ENCODE assay signal across 8 mouse cellular contexts in the genomic region with DNA sequence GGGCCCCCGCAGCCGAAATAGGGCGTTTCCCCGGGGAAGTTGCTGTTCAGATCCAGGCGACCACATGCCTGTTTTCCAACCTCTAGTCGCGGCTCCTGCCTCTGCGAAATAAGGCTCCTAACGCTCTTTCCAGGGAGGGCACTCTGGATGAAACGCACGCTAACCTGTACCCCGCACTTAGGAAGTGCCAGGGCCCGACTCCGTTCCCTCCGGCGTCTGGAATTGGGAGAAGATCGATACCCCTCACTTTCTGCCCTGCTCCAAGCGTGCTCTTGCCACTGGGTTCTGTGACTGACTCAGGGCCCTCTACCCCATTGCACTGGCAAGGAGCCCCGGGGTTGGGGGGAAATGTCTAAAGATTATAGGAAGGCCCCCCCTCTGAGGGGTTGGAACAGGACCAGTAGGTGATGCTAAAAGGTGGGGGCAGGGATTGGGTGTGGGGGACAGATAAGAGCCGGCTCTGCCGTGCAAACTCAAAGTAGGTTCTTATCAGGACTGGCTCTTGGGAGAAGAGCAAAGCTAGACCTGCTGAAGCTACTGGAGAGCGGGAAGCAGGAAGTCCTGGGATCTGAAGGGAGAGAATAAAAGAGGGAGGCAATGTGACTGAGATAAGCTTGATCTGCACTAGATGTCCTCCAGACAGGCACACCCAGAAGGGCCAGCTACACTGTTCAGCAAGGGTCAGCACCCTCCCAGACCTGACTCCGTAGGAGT. TPM values are rescaled to one million over a fixed set of nuclear protein-coding genes. Genes with fewer than 3 reads are reported as not detected.
DNase-seq lines count a peak whose midpoint lies in the region; ATAC-seq and TF ChIP-seq lines count a peak whose summit lies in the region.

No protein-coding gene starts in this region.

- ATAC-seq in forebrain, embryonic 11.5 days (replicated peaks; ENCODE audit: low FRiP score): peak; percentile 19; the same call in 1 of the 2 replicates
- ATAC-seq in hindbrain, embryonic 14.5 days (ENCODE audit: low FRiP score): peak; percentile 41
- ATAC-seq in liver, embryonic 14.5 days (ENCODE audit: insufficient read depth): peak; percentile 45
- ATAC-seq in neural tube, embryonic 14.5 days (ENCODE audit: low read depth): peak; percentile 29

- DNase-seq in thymus, adult 2 months: peak; percentile 31
- DNase-seq in thymus, postnatal 25 days: no peak
- peak; percentile 18 for DNase-seq in c-Kit-positive CD71-negative TER-119-negative erythroid progenitor cells, embryonic 14.5 days (ENCODE audit: low read depth)
- DNase-seq in forebrain, embryonic 11.5 days (ENCODE audit: low spot score): no peak
- no peak for DNase-seq in hindbrain, embryonic 14.5 days (ENCODE audit: low spot score)
- DNase-seq in liver, embryonic 14.5 days (ENCODE audit: low read depth in 3 of 3, low spot score in 3 of 3): peak; percentile 49 to 55 (median 50)
- DNase-seq in Muller cell, postnatal 12 days (ENCODE audit: inconsistent ontology term): no peak

- peak overlapping the region; percentile 76 for H3K9ac ChIP-seq in forebrain, embryonic 11.5 days (ENCODE audit: low read length)
- peak overlapping the region; percentile 71 for H3K9ac ChIP-seq in hindbrain, embryonic 14.5 days
- peak overlapping the region; percentile 68 for H3K9ac ChIP-seq in liver, embryonic 14.5 days (replicated peaks)
- peak overlapping the region; percentile 53 for H3K9ac ChIP-seq in neural tube, embryonic 14.5 days (replicated peaks; ENCODE audit: low read depth, low read length)

- peak overlapping the region; percentile 63 for H3K4me3 ChIP-seq in thymus, adult 2 months (ENCODE audit: control insufficient read depth, insufficient read depth, low read length)
- peak overlapping the region; percentile 77 for H3K4me3 ChIP-seq in forebrain, embryonic 11.5 days (ENCODE audit: low read depth, low read length)
- peak overlapping the region; percentile 75 for H3K4me3 ChIP-seq in hindbrain, embryonic 14.5 days (replicated peaks; ENCODE audit: low read length)
- peak overlapping the region; percentile 79 to 84 for H3K4me3 ChIP-seq in liver, embryonic 14.5 days (ENCODE audit: insufficient read depth in 1 of 2, low read depth in 2 of 2, low read length in 2 of 2)
- peak overlapping the region; percentile 67 for H3K4me3 ChIP-seq in neural tube, embryonic 14.5 days (ENCODE audit: low read depth, low read length)

- no peaks in the 10 kb centered on the region for H3K36me3 ChIP-seq in thymus, adult 2 months (ENCODE audit: control insufficient read depth, insufficient read depth, low read length)
- no peaks in the 10 kb centered on the region for H3K36me3 ChIP-seq in forebrain, embryonic 11.5 days (ENCODE audit: control insufficient read depth, insufficient read depth, low read length)
- no peaks in the 10 kb centered on the region for H3K36me3 ChIP-seq in hindbrain, embryonic 14.5 days (replicated peaks; ENCODE audit: control insufficient read depth, insufficient read depth)
- H3K36me3 ChIP-seq in liver, embryonic 14.5 days (replicated peaks; ENCODE audit: control insufficient read depth, insufficient read depth, low read depth): no peaks in the 10 kb centered on the region
- H3K36me3 ChIP-seq in neural tube, embryonic 14.5 days (ENCODE audit: control insufficient read depth, insufficient read depth, low read length): no peaks in the 10 kb centered on the region

- no peaks in the 10 kb centered on the region; the same call in 1 of the 2 replicates for H3K27me3 ChIP-seq in thymus, adult 2 months (ENCODE audit: control insufficient read depth, insufficient read depth, low read length)
- peaks cover 14% of the 10 kb centered on the region; the same call in 1 of the 2 replicates for H3K27me3 ChIP-seq in forebrain, embryonic 11.5 days (ENCODE audit: control insufficient read depth, insufficient read depth, low read length)
- H3K27me3 ChIP-seq in hindbrain, embryonic 14.5 days (ENCODE audit: control insufficient read depth, insufficient read depth, low read length): peaks cover 8% of the 10 kb centered on the region
- no peaks in the 10 kb centered on the region; the same call in 1 of the 2 replicates for H3K27me3 ChIP-seq in liver, embryonic 14.5 days (ENCODE audit: control insufficient read depth, insufficient read depth, low read length)
- no peaks in the 10 kb centered on the region for H3K27me3 ChIP-seq in neural tube, embryonic 14.5 days (ENCODE audit: control insufficient read depth, insufficient read depth, low read length)

- H3K9me3 ChIP-seq in forebrain, embryonic 11.5 days (ENCODE audit: control insufficient read depth, low read length): no peaks in the 10 kb centered on the region
- no peaks in the 10 kb centered on the region for H3K9me3 ChIP-seq in hindbrain, embryonic 14.5 days (ENCODE audit: control insufficient read depth, low read length)
- H3K9me3 ChIP-seq in liver, embryonic 14.5 days (ENCODE audit: control insufficient read depth, low read length): no peaks in the 10 kb centered on the region
- no peaks in the 10 kb centered on the region for H3K9me3 ChIP-seq in neural tube, embryonic 14.5 days (ENCODE audit: control insufficient read depth, low read length)

- peaks cover 10% of the 10 kb centered on the region for H3K4me1 ChIP-seq in thymus, adult 2 months (replicated peaks; ENCODE audit: control insufficient read depth, insufficient read depth, low read length)
- H3K4me1 ChIP-seq in forebrain, embryonic 11.5 days (replicated peaks; ENCODE audit: control insufficient read depth, insufficient read depth, low read length): peaks cover 8% of the 10 kb centered on the region; the same call in 1 of the 2 replicates
- H3K4me1 ChIP-seq in hindbrain, embryonic 14.5 days (replicated peaks; ENCODE audit: control insufficient read depth, insufficient read depth, low read length): peaks cover 29% of the 10 kb centered on the region
- H3K4me1 ChIP-seq in liver, embryonic 14.5 days (replicated peaks; ENCODE audit: control insufficient read depth in 2 of 2, insufficient read depth in 2 of 2, low read length in 1 of 2): peaks cover 9 to 22% of the 10 kb centered on the region in 2 experiments
- peaks cover 10% of the 10 kb centered on the region for H3K4me1 ChIP-seq in neural tube, embryonic 14.5 days (ENCODE audit: control insufficient read depth, insufficient read depth, low read length)

- no peak for TF ChIP-seq CTCF in thymus, adult 2 months (IDR thresholded peaks at IDR 0.05; ENCODE audit: borderline replicate concordance, control insufficient read depth, extremely low read depth, insufficient read depth, low read length, poor library complexity)
- TF ChIP-seq CTCF in liver, embryonic 14.5 days (IDR thresholded peaks at IDR 0.05; ENCODE audit: low read depth): no peak

- no peak overlapping the region for H3K27ac ChIP-seq in thymus, adult 2 months (ENCODE audit: control insufficient read depth, insufficient read depth, low read length)
- peak overlapping the region; percentile 50; the same call in 1 of the 2 replicates for H3K27ac ChIP-seq in forebrain, embryonic 11.5 days (ENCODE audit: low read depth, low read length)
- H3K27ac ChIP-seq in hindbrain, embryonic 14.5 days: peak overlapping the region; percentile 99
- peak overlapping the region; percentile 6; the same call in 1 of the 2 replicates for H3K27ac ChIP-seq in liver, embryonic 14.5 days
- peak overlapping the region; percentile 98; the same call in 1 of the 2 replicates for H3K27ac ChIP-seq in neural tube, embryonic 14.5 days (ENCODE audit: low read depth, low read length)

- TF ChIP-seq POLR2A in thymus, adult 2 months (IDR thresholded peaks at IDR 0.05; ENCODE audit: control insufficient read depth, extremely low read depth, insufficient read depth, low read length, poor library complexity): no peak

- TF ChIP-seq EP300 in liver, embryonic 14.5 days (IDR thresholded peaks at IDR 0.05; ENCODE audit: low read depth): peak; percentile 48; the same call in 1 of the 2 replicates

- 10% methylated on average over 23 of the region's 23 CpGs for WGBS in thymus, adult 2 months
- WGBS in forebrain, embryonic 11.5 days: 3% methylated on average over 23 of the region's 23 CpGs
- WGBS in hindbrain, embryonic 14.5 days: 2% methylated on average over 23 of the region's 23 CpGs
- WGBS in liver, embryonic 14.5 days (ENCODE audit: insufficient replicate concordance): under 1% methylated on average over 23 of the region's 23 CpGs
- 5% methylated on average over 23 of the region's 23 CpGs for WGBS in neural tube, embryonic 14.5 days

- peak overlapping the region; percentile 96 for H3K4me2 ChIP-seq in forebrain, embryonic 11.5 days (ENCODE audit: low read depth, low read length, severe bottlenecking)
- peak overlapping the region; percentile 91 for H3K4me2 ChIP-seq in hindbrain, embryonic 14.5 days (replicated peaks)
- H3K4me2 ChIP-seq in liver, embryonic 14.5 days (ENCODE audit: low read depth): peak overlapping the region; percentile 90
- peak overlapping the region; percentile 64 for H3K4me2 ChIP-seq in neural tube, embryonic 14.5 days (ENCODE audit: low read depth, low read length)

RNA-seq across cellular contexts. Expression of a gene that starts 0.9 kb away (rescaled TPM):
- 28.6 and 31.9 TPM in 2 replicates for polyA plus RNA-seq in thymus, adult 2 months (2012; rRNA removed)
- 11.3 and 11.4 TPM in 2 replicates for polyA plus RNA-seq in forebrain, embryonic 11.5 days (2014; fragmentation: Nextera tagmentation; extraction: Ambion mirVana)
- 14.5 and 15.5 TPM in 2 replicates for polyA plus RNA-seq in hindbrain, embryonic 14.5 days (2014; fragmentation: Nextera tagmentation; extraction: Ambion mirVana)
- polyA plus RNA-seq in liver, embryonic 14.5 days (2012; rRNA removed): 5.1 and 10.7 TPM in 2 replicates
- polyA plus RNA-seq in liver, embryonic 14.5 days (2014; fragmentation: Nextera tagmentation; extraction: Ambion mirVana): 3.2 and 3.5 TPM in 2 replicates
- 13.1 and 15.9 TPM in 2 replicates for polyA plus RNA-seq in neural tube, embryonic 14.5 days (2014; fragmentation: Nextera tagmentation; extraction: Ambion mirVana)

Comparison
In these comparisons a context has a peak if more than half of its experiments do, and no peak if none do; other contexts are left out.
1. DNase-seq: peak in thymus, adult 2 months (single experiment), c-Kit-positive CD71-negative TER-119-negative erythroid progenitor cells, embryonic 14.5 days (single experiment) and liver, embryonic 14.5 days (3 of 3); none in thymus, postnatal 25 days (single experiment), forebrain, embryonic 11.5 days (single experiment), hindbrain, embryonic 14.5 days (single experiment) and Muller cell, postnatal 12 days (single experiment).
2. Peak in every context shown above with its lines, with median percentiles within 50 percentile points of each other: H3K4me3 ChIP-seq, ATAC-seq, H3K4me2 ChIP-seq and H3K9ac ChIP-seq.